Mouse (Mus musculus) forebrain, postnatal 0 days (tissue): ENCODE measurements around the gene Scn8a. TPM values are rescaled to one million over a fixed set of nuclear protein-coding genes. Genes with fewer than 3 reads are reported as not detected.

Source experiments
- ATAC-seq: fragments of 200-750 bp; cut with Nextera tagmentation; 2 replicates; pipeline ENCODE4 v1.8.0; 2017; ENCODE audit warnings: mild to moderate bottlenecking, moderate library complexity
- DNase-seq: peaks from one replicate; pipeline ENCODE4 v3.0.0-alpha.2; 2015
- H3K27ac ChIP-seq: fragments of 300-500 bp; sonication (generic); 2 replicates; pipeline ENCODE4 v1.5.1; 2014; ENCODE audit warnings: low read depth, mild to moderate bottlenecking, antibody characterized with exemption, low read length, moderate library complexity, mixed read lengths
- H3K27me3 ChIP-seq: fragments of 300-500 bp; sonication (generic); 2 replicates; pipeline ENCODE4 v1.6.1; 2014; ENCODE audit warnings: mild to moderate bottlenecking, low read length, mixed read lengths; ENCODE audit not compliant: insufficient read depth
- H3K36me3 ChIP-seq: fragments of 300-500 bp; sonication (generic); 2 replicates; pipeline ENCODE4 v1.6.1; 2014; ENCODE audit warnings: mild to moderate bottlenecking, moderate library complexity; ENCODE audit not compliant: insufficient read depth
- H3K4me1 ChIP-seq: fragments of 300-500 bp; sonication (generic); 2 replicates; pipeline ENCODE4 v1.6.1; 2014; ENCODE audit warnings: antibody characterized with exemption; ENCODE audit not compliant: insufficient read depth
- H3K4me2 ChIP-seq: fragments of 300-500 bp; sonication (generic); 2 replicates; pipeline ENCODE4 v1.6.1; 2014; ENCODE audit warnings: low read depth, mild to moderate bottlenecking, moderate library complexity
- H3K4me3 ChIP-seq: fragments of 300-500 bp; sonication (generic); 2 replicates; pipeline ENCODE4 v1.5.1; 2014; ENCODE audit warnings: low read depth, low read length, mixed read lengths
- H3K9ac ChIP-seq: fragments of 300-500 bp; sonication (generic); 2 replicates; pipeline ENCODE4 v1.6.1; 2014; ENCODE audit warnings: mild to moderate bottlenecking
- H3K9me3 ChIP-seq: fragments of 300-500 bp; sonication (generic); 2 replicates; pipeline ENCODE4 v1.6.1; 2016; ENCODE audit warnings: low read length
- CTCF ChIP-seq: sonication (generic); IDR thresholded peaks from 2 replicates; pipeline ENCODE4 v1.5.1; 2016; ENCODE audit warnings: antibody characterized with exemption, control low read depth, low read depth
- WGBS: fragments of 180-500 bp; shearing (Covaris S2); extraction: QIAGEN DNeasy Blood & Tissue Kit; methylation state at CpG from one replicate; pipeline ENCODE4 v1.1.7; 2014; 5-methylcytosine and 5-hydroxymethylcytosine counted together
- polyA plus RNA-seq: library from polyadenylated mRNA; unstranded; fragments of >200 nt; fragmentation: Nextera tagmentation; extraction: Ambion mirVana; gene quantifications from 2 replicates; pipeline ENCODE4 v1.2.1, GENCODE M21; 2015
- total RNA-seq: library from RNA; depleted of rRNA; stranded (reverse); fragments of >200 nt; gene quantifications from 2 replicates; pipeline ENCODE4 v1.2.3, GENCODE M21; 2014

Gene Scn8a
- total and polyA plus RNA-seq, 2 experiments from 2014 or later: 15.5 to 26.9 TPM

DNA sequence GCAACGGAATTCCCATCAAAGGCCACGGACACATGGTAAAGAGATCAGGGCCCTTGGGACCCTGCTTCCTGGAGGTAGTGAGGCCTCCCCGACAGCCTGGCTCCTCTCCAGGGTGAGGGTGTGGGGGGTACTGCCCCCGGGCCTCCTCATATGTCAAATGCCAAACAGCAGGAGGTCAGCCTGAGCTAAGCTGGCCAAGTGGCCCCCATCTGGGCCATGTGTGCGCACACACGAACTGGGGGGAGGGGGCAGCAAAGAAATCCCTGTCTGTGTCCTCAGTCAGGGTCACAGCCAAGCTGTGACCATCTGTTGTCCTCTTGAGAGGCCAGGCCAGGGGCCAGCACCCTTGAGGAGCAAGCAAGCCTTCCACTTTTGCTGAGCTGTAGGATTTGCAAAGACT, 195.4 kb downstream of the Scn8a start:
- 44% methylated on average over 6 of the region's 6 CpGs for WGBS
- no peak for TF ChIP-seq CTCF
- Histone ChIP-seq H3K9me3 (no peaks in the 10 kb centered on the region), H3K4me2 (no peak overlapping the region), H3K36me3 (no peaks in the 10 kb centered on the region), H3K4me1 (no peaks in the 10 kb centered on the region), H3K4me3 (no peak overlapping the region), H3K9ac (no peak overlapping the region), H3K27ac (no peak overlapping the region), H3K27me3 (no peaks in the 10 kb centered on the region)
- ATAC-seq: no peak
- DNase-seq: no peak

DNA sequence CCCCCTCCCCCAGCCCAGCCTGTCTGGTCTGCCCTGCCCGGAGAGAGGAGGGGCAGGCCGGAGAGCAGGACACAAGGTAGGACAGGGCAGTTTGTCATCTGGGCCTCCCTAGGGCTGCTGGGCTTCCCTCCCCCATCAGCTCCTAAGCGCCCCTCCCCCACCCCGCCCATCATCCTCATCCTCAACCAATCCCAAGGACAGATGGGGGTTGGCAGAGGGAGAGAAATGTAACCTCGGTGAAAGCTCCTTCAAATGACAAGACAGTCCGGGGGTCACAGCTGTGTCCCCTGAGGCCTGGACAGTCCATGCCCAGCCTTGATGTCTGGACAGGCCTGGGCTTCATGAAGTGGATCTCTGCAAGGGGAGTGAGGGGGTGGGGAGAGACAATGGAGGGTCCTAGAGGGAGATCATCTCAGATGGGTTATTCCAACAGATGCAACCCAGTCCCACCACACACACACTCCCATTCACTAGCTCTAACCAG, 196.7 kb downstream of the Scn8a start:
- Histone ChIP-seq H3K27ac (no peak overlapping the region), H3K4me1 (no peaks in the 10 kb centered on the region), H3K27me3 (no peaks in the 10 kb centered on the region), H3K9me3 (no peaks in the 10 kb centered on the region), H3K4me2 (no peak overlapping the region), H3K9ac (no peak overlapping the region), H3K36me3 (no peaks in the 10 kb centered on the region), H3K4me3 (no peak overlapping the region)
- ATAC-seq: no peak
- no peak for TF ChIP-seq CTCF
- 16% methylated on average over 5 of the region's 6 CpGs for WGBS
- DNase-seq: no peak

DNA sequence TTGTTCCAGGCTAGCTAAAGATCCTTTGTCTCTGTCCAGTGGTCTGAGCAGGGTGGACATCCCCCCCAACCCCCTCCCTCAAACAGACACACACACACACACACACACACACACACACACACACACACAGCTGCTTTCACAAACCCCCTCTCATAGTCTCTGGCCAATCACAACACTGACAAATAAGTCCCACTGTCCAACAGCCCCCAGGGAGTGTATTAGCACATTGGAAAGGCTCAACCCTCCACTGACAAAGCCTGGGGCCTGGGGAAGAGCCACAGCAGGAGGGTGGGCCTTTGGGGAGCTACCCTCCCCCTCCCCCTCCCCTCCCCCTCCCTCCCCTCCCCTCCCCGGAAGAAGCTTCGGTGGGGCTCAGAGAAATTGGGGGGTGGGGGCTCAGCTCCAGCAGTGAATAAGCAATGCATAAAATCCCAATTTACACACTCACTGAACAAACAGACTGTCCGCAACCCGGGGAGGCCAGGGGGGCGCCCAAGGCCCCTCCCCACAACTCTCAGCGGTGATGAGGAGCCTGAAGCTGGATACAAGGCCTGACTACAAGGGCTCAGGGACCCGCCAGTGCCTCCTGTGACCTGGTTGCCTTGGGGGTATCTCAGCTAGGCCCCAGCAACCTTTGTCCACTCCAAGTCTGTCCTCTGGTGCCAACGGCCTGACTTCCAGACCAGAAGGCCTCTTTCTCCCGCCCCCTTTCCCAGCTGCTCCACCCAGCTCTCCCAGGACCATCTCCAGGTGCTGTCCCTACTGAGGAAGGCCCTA, 197.4 kb downstream of the Scn8a start:
- DNase-seq (no peak), ATAC-seq (no peak)
- H3K4me3 ChIP-seq: no peak overlapping the region
- H3K4me2 ChIP-seq: no peak overlapping the region
- 24% methylated on average over 7 of the region's 9 CpGs for WGBS
- no peaks in the 10 kb centered on the region for H3K27me3 ChIP-seq
- no peaks in the 10 kb centered on the region for H3K36me3 ChIP-seq
- H3K9ac ChIP-seq: no peak overlapping the region
- no peak for TF ChIP-seq CTCF
- H3K4me1 ChIP-seq: no peaks in the 10 kb centered on the region
- H3K27ac ChIP-seq: no peak overlapping the region
- H3K9me3 ChIP-seq: no peaks in the 10 kb centered on the region

DNA sequence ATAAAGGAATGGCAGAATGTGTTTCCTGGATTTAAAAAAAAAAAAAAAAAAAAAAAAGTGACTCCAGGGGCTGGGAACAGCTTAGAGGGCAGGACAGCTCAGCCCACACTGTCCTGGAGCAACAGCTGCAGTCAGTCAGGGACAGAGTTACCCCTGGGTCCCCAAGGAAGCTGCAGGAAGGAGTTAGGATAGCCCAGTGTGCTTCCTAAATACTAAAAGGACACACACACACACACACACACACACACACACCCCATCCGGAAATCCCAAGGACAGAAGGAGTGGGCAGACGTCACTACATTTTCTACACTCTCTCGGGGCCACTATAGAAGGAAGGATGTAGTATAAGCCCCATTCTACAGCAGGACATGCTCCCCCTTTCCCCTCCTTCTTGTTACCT, 198.4 kb downstream of the Scn8a start:
- no peaks in the 10 kb centered on the region for H3K9me3 ChIP-seq
- ATAC-seq (no peak), DNase-seq (no peak)
- no peaks in the 10 kb centered on the region for H3K36me3 ChIP-seq
- H3K27me3 ChIP-seq: no peaks in the 10 kb centered on the region
- no peak for TF ChIP-seq CTCF
- WGBS: 48% methylated on average over 3 of the region's 3 CpGs
- H3K4me1 ChIP-seq: no peaks in the 10 kb centered on the region
- no peak overlapping the region for H3K4me3 ChIP-seq
- H3K4me2 ChIP-seq: no peak overlapping the region
- H3K27ac ChIP-seq: no peak overlapping the region
- no peak overlapping the region for H3K9ac ChIP-seq

DNA sequence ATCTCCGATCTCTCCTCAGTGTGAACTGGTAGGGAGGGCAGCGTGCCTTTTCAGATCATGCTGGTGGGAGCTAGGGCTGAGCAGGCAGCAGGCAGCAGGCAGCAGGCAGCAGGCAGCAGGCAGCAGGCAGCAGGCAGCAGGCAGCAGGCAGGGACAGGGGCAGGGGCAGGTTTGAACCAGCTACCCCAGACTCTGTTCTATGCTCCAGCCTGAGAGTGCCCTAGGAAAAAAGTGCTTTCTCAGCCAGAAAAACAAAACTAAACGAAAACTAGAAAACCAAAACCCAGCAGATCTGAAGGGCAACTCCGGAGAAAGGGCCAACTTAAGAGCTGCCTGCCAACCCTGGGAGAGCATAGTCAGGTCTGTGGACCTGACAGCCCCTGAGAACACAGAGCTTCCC, 199.0 kb downstream of the Scn8a start:
- Histone ChIP-seq H3K9me3 (no peaks in the 10 kb centered on the region), H3K4me2 (no peak overlapping the region), H3K36me3 (no peaks in the 10 kb centered on the region), H3K27me3 (no peaks in the 10 kb centered on the region), H3K4me3 (no peak overlapping the region), H3K4me1 (no peaks in the 10 kb centered on the region), H3K9ac (no peak overlapping the region), H3K27ac (no peak overlapping the region)
- 53% methylated on average over 4 of the region's 4 CpGs for WGBS
- TF ChIP-seq CTCF: no peak
- ATAC-seq: no peak
- DNase-seq: no peak

DNA sequence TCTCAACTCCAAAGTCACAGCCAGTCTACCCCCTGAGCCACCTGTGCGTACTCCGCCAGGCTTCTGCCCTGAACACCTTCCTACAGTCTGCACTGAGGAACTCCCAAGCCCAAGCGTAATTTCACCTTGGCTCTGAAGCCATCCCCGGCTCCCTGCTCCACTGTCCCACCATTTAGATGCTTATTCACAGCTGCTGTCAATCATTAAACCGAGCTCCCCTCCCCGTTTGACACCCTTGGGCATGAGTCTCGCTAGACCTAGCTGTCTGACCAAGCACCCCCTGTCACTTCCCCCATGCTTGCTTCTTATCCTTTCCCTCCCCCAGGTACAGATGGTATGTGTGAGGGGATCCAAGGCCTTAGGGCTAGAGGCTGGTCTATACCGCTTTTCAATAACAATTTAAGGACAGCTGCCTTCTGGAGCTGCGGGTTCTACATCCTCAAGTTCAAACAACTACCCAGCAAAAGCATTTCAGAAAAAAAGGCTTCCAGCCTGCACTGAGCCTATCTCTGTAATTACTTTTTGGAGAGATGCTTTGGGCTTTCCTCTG, 200.1 kb downstream of the Scn8a start:
- 56% methylated on average over 9 of the region's 9 CpGs for WGBS
- no peak overlapping the region for H3K27ac ChIP-seq
- H3K4me1 ChIP-seq: no peaks in the 10 kb centered on the region
- H3K9ac ChIP-seq: no peak overlapping the region
- H3K36me3 ChIP-seq: no peaks in the 10 kb centered on the region
- ATAC-seq (no peak), DNase-seq (no peak)
- no peak for TF ChIP-seq CTCF
- H3K27me3 ChIP-seq: no peaks in the 10 kb centered on the region
- H3K4me2 ChIP-seq: no peak overlapping the region
- H3K9me3 ChIP-seq: no peaks in the 10 kb centered on the region
- no peak overlapping the region for H3K4me3 ChIP-seq

DNA sequence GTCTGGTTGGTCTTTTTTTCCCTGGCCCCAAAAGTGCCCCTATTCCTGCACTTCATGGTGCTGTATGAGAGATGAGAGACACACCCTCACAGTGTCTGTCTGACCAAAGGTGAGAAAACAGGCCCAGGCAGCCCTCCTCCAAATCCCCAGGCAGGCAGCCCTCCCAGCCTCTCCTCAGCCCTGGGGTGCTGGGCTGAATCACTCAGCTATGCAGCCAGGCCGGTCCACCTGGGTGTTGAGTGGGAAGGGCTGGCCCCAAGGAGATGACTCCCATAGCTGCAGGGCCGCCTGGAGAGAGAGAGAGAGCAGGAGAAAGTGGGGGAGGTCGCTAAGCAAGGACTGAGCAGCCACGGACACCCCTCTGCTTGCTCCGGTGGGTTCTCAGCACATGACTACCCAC, 201.1 kb downstream of the Scn8a start:
- Histone ChIP-seq H3K4me3 (no peak overlapping the region), H3K4me2 (no peak overlapping the region), H3K9ac (no peak overlapping the region), H3K9me3 (no peaks in the 10 kb centered on the region), H3K36me3 (no peaks in the 10 kb centered on the region), H3K27ac (no peak overlapping the region), H3K4me1 (no peaks in the 10 kb centered on the region), H3K27me3 (peaks cover under 1% of the 10 kb centered on the region; the same call in 1 of the 2 replicates)
- 50% methylated on average over 5 of the region's 5 CpGs for whole genome bisulfite sequencing
- DNase-seq: no peak
- no peak for TF ChIP-seq CTCF
- no peak for ATAC-seq
